Mouse (Mus musculus): ENCODE measurements around the gene Zfp763.
"Not testable (repeated sequence)": the region's sequence is repeated elsewhere in the genome, so short reads cannot be mapped to it uniquely, and the experiment has no call there.

The Zfp763 gene

GRCm38 (mm10) chr17:33032900-33033891, at the start of gene Zfp763:
Zfp763 (minus strand) TSS chr17:33033402.
- peak; percentile 88 for DNase-seq

- DNase-seq, result no peak
These were observed 34.8 kb upstream of the Zfp763 start, which contains the start of gene 4921501E09Rik for GRCm38 (mm10) chr17:33067958-33068357. 4921501E09Rik (minus strand) TSS chr17:33068058.

- DNase-seq, result no peak
These were observed 29.8 kb upstream of the Zfp763 start for GRCm38 (mm10) chr17:33063001-33063400.

- no peak for DNase-seq
These were observed 25.6 kb upstream of the Zfp763 start for GRCm38 (mm10) chr17:33058791-33059190.

- DNase-seq, result peak; percentile 13
These were observed 826 bp downstream of the Zfp763 start for GRCm38 (mm10) chr17:33032376-33032775.

- not testable (repeated sequence) for DNase-seq
These were observed 12.8 kb downstream of the Zfp763 start for GRCm38 (mm10) chr17:33020434-33020833.

GRCm38 (mm10) chr17:33008337-33008736, 24.9 kb downstream of the Zfp763 start:
- DNase-seq, result no peak

- DNase-seq, result no peak
These were observed 34.7 kb downstream of the Zfp763 start for GRCm38 (mm10) chr17:32998492-32998891.

- DNase-seq, result peak; percentile 93
These were observed 40.3 kb downstream of the Zfp763 start, which contains the start of gene Zfp952 for GRCm38 (mm10) chr17:32992699-32993474. Zfp952 (plus strand) TSS chr17:32993129.

GRCm38 (mm10) chr17:32991965-32992698, 41.1 kb downstream of the Zfp763 start:
- peak; percentile 10 for DNase-seq

GRCm38 (mm10) chr17:32986301-32986700, 46.9 kb downstream of the Zfp763 start:
- DNase-seq, result no peak

- no peak for DNase-seq
These were observed 51.8 kb downstream of the Zfp763 start for GRCm38 (mm10) chr17:32981361-32981760.
